Mouse (Mus musculus): ENCODE data around the gene Blm. TPM values are rescaled to one million over a fixed set of nuclear protein-coding genes. Genes with fewer than 3 reads are reported as not detected.
A peak's percentile ranks its signal among the peaks of the same experiment; 100 is the strongest.

The Blm gene
- total RNA-seq (2014; rRNA removed) (5.9 and 6.9 TPM in 2 replicates), polyA plus RNA-seq (2012; rRNA removed) (0.43 and 0.88 TPM in 2 replicates)

DNA sequence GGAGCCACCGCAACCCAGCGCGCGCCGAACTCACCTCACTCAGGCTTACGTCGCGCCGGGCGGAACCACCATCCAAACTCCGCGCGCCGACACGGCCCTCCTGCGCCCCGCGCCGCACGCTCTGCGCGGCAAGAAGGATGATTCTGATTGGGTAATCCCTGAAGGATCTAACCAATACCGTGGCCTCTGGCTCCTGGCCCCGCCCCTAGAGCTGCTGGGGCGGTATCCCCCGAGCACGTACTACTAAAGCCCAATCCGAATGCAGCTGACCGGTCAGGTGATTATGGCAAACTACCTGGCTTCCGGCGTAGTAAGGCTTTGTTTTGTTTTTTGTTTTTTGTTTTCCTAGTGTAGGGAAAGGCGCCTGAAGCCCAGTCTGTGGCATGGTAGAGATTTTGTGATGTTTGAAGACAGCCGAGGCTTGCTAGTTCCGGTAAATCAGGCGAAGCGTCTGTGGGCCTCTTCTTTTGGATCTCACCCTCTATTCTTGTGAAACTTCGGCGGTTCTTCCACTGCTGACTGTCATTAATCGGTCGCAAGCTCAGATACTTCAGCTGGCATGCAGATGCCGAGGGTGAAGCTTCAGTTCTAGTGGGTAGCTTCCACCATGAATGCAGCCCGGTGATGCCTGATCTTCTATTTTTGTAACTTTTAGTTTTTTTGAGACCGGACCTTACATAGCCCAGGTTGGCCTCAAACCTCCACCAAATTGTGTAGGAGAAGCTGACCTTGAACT is at the start of gene Blm:
TSS of gene Blm (minus strand) at position 111 of the 736 bp plus-strand sequence.
- Histone ChIP-seq H3K79me2 (ENCODE audit: control insufficient read depth, insufficient read depth, low read length) (peaks cover 5% of the 10 kb centered on the region; the same call in 1 of the 2 replicates), H3K27me3 (ENCODE audit: control insufficient read depth, insufficient read depth, low read length) (no peaks in the 10 kb centered on the region), H3K4me3 (ENCODE audit: insufficient read depth, low read depth, low read length) (peak within 1 kb of the TSS; percentile 77), H3K4me1 (ENCODE audit: control insufficient read depth, insufficient read depth, low read length) (peaks cover 6% of the 10 kb centered on the region), H3K36me3 (ENCODE audit: control insufficient read depth, insufficient read depth, low read length) (no peaks in the 10 kb centered on the region), H3K9ac (ENCODE audit: low read depth, low read length) (peak within 1 kb of the TSS; percentile 84), H3K27ac (replicated peaks; ENCODE audit: insufficient read depth, low read depth, low read length) (peak within 1 kb of the TSS; percentile 92)
- DNase-seq (ENCODE audit: extremely low read depth, low read depth, low spot score) = peak; percentile 93
- no peak for TF ChIP-seq POLR2A (IDR thresholded peaks at IDR 0.05; ENCODE audit: extremely low read depth, insufficient read depth, low read length)
- WGBS = under 1% methylated on average over 43 of the region's 43 CpGs

DNA sequence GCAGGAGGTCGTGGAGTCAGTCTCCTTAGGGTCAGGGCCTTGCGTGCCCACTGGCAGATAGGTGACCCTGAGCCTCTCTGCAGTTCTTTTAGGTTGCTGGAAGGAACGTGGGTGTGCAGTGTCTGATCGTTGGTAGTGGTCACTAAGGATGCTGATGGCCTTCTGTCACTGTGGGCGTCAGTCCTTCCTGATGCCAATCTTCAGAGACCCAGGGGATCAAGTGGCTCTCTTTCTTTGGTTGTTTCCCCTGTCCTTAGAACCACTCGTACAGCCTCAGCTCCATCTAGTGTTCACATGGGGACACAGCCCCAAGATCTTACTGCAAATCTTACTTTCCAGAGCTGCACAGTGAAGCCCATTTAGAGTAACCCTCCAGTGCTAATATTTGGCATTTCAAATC is 49.1 kb upstream of the Blm start:
- H3K27me3 ChIP-seq (ENCODE audit: control insufficient read depth, insufficient read depth, low read length) = no peaks in the 10 kb centered on the region
- H3K27ac ChIP-seq (replicated peaks; ENCODE audit: insufficient read depth, low read depth, low read length) = no peak overlapping the region
- H3K4me3 ChIP-seq (ENCODE audit: insufficient read depth, low read depth, low read length) = no peak overlapping the region
- TF ChIP-seq POLR2A (IDR thresholded peaks at IDR 0.05; ENCODE audit: extremely low read depth, insufficient read depth, low read length) (no peak), CTCF (IDR thresholded peaks at IDR 0.05; ENCODE audit: low read depth, low read length) (peak; percentile 59)
- 0 out of 2 replicates have a peak, but pooled peaks cover 2% of the 10 kb centered on the region for H3K4me1 ChIP-seq (ENCODE audit: control insufficient read depth, insufficient read depth, low read length)
- no peaks in the 10 kb centered on the region for H3K36me3 ChIP-seq (ENCODE audit: control insufficient read depth, insufficient read depth, low read length)
- DNase-seq (ENCODE audit: extremely low read depth, low read depth, low spot score) = peak; percentile 52
- WGBS = 39% methylated on average over 6 of the region's 6 CpGs
- no peak overlapping the region for H3K9ac ChIP-seq (ENCODE audit: low read depth, low read length)
- H3K79me2 ChIP-seq (ENCODE audit: control insufficient read depth, insufficient read depth, low read length) = no peaks in the 10 kb centered on the region

DNA sequence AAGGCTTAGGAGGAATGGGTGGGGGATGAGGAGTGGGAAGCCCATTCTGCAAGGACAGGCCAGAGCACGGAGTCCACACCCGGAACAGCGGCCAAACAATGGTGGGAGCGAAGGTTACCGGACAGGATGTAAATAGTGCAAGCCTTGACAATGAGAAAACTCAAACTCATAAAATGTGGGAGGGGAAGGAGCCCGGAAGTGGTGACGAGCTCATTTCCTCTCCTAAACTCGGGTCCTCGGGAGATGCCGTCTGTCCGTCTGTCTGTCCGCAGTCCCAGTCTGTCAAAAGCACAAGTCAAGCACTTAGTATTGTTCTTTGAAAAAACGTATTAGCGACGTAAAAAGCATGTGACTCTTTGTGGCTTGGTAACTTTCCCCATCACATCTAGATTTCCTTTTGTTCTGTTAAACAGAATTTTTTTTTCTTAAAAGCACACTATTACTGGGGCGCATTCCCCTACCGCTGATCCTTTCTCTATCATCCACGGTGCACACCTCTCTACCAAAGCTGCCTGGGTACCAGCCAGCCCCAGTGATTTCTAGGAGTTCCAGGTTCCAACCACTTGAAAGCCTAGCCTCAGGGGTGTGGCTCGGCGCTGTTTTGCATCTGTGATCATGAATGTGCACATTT is 48.0 kb upstream of the Blm start:
- Histone ChIP-seq H3K27me3 (ENCODE audit: control insufficient read depth, insufficient read depth, low read length) (no peaks in the 10 kb centered on the region), H3K9ac (ENCODE audit: low read depth, low read length) (no peak overlapping the region), H3K27ac (replicated peaks; ENCODE audit: insufficient read depth, low read depth, low read length) (no peak overlapping the region), H3K79me2 (ENCODE audit: control insufficient read depth, insufficient read depth, low read length) (no peaks in the 10 kb centered on the region), H3K36me3 (ENCODE audit: control insufficient read depth, insufficient read depth, low read length) (no peaks in the 10 kb centered on the region), H3K4me3 (ENCODE audit: insufficient read depth, low read depth, low read length) (no peak overlapping the region), H3K4me1 (ENCODE audit: control insufficient read depth, insufficient read depth, low read length) (0 out of 2 replicates have a peak, but pooled peaks cover 2% of the 10 kb centered on the region)
- no peak for DNase-seq (ENCODE audit: extremely low read depth, low read depth, low spot score)
- TF ChIP-seq CTCF (IDR thresholded peaks at IDR 0.05; ENCODE audit: low read depth, low read length) (no peak), POLR2A (IDR thresholded peaks at IDR 0.05; ENCODE audit: extremely low read depth, insufficient read depth, low read length) (no peak)
- WGBS = 40% methylated on average over 20 of the region's 20 CpGs

DNA sequence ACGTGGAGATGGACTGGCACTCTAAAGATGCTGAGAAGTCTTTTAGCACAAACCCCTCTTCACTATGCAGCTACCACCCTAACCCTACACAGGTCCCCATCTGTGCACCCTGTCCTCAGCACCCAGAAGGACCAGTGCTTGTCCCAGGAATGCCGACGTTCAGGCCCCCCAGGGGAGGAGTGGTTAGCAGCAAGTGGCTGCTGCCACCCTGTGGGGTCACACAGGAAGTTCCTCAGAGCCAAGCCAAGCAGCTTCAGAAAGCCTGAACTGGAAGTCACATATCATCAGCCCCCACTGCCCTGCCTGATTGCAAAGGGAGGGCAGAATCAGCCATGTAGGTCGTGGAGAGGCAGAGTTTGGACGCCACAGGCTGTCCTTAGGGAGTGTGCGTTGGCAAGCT is 45.4 kb upstream of the Blm start:
- H3K9ac ChIP-seq (ENCODE audit: low read depth, low read length) = no peak overlapping the region
- H3K4me1 ChIP-seq (ENCODE audit: control insufficient read depth, insufficient read depth, low read length) = no peaks in the 10 kb centered on the region
- H3K27me3 ChIP-seq (ENCODE audit: control insufficient read depth, insufficient read depth, low read length) = no peaks in the 10 kb centered on the region
- DNase-seq (ENCODE audit: extremely low read depth, low read depth, low spot score) = no peak
- TF ChIP-seq POLR2A (IDR thresholded peaks at IDR 0.05; ENCODE audit: extremely low read depth, insufficient read depth, low read length) = no peak
- peak; percentile 79 for TF ChIP-seq CTCF (IDR thresholded peaks at IDR 0.05; ENCODE audit: low read depth, low read length)
- no peaks in the 10 kb centered on the region for H3K36me3 ChIP-seq (ENCODE audit: control insufficient read depth, insufficient read depth, low read length)
- no peak overlapping the region for H3K4me3 ChIP-seq (ENCODE audit: insufficient read depth, low read depth, low read length)
- H3K27ac ChIP-seq (replicated peaks; ENCODE audit: insufficient read depth, low read depth, low read length) = no peak overlapping the region
- 28% methylated on average over 6 of the region's 6 CpGs for WGBS
- no peaks in the 10 kb centered on the region for H3K79me2 ChIP-seq (ENCODE audit: control insufficient read depth, insufficient read depth, low read length)

DNA sequence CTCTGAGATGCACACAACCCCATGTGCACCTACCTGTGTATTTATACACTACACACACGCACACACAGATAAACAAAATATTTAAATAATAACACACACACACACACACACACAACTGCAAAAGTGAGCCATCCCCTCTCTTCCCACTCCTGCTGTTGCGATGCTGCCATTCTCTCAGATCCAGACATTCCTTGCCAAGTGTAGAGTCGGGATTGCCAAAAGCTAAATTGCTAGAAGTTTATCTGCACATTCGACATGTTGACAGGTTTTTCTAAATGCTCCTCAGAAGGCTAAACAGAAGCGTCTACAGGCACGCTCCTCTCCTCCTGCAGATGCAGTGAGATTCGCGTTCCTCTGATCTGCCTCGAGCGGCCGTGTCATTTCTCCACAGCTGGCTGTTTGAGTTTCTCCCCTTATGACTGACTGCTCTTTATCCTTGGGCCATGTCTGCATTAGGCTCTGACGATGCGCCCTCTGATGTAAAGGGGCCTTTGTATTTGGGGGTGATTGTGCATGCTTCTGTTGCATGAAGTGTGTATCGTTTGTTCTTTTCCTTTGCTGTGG is 42.6 kb upstream of the Blm start:
- Histone ChIP-seq H3K9ac (ENCODE audit: low read depth, low read length) (no peak overlapping the region), H3K27me3 (ENCODE audit: control insufficient read depth, insufficient read depth, low read length) (no peaks in the 10 kb centered on the region), H3K4me1 (ENCODE audit: control insufficient read depth, insufficient read depth, low read length) (no peaks in the 10 kb centered on the region), H3K79me2 (ENCODE audit: control insufficient read depth, insufficient read depth, low read length) (no peaks in the 10 kb centered on the region), H3K36me3 (ENCODE audit: control insufficient read depth, insufficient read depth, low read length) (no peaks in the 10 kb centered on the region), H3K4me3 (ENCODE audit: insufficient read depth, low read depth, low read length) (no peak overlapping the region), H3K27ac (replicated peaks; ENCODE audit: insufficient read depth, low read depth, low read length) (no peak overlapping the region)
- no peak for TF ChIP-seq CTCF (IDR thresholded peaks at IDR 0.05; ENCODE audit: low read depth, low read length)
- TF ChIP-seq POLR2A (IDR thresholded peaks at IDR 0.05; ENCODE audit: extremely low read depth, insufficient read depth, low read length) = no peak
- no peak for DNase-seq (ENCODE audit: extremely low read depth, low read depth, low spot score)
- WGBS = 86% methylated on average over 14 of the region's 14 CpGs

Measured in liver, adult 2 months (tissue).